Mouse (Mus musculus) heart, postnatal 0 days (tissue): ENCODE measurements around the gene Dennd4a. TPM values are rescaled to one million over a fixed set of nuclear protein-coding genes. Genes with fewer than 3 reads are reported as not detected.

ENCODE experiments used
- ATAC-seq: fragments of 200-750 bp; cut with Nextera tagmentation; 2 replicates; pipeline ENCODE4 v1.8.0; 2017; ENCODE audit warnings: low read depth, moderate number of reproducible peaks, moderate library complexity; ENCODE audit not compliant: insufficient read depth
- DNase-seq: peaks from one replicate; pipeline ENCODE4 v3.0.0-alpha.2; 2016; ENCODE audit warnings: low spot score
- H3K27ac ChIP-seq: fragments of 300-500 bp; sonication (generic); 2 replicates; pipeline ENCODE4 v1.5.1; 2014; ENCODE audit warnings: low read depth, mild to moderate bottlenecking
- H3K27me3 ChIP-seq: fragments of 300-500 bp; sonication (generic); 2 replicates; pipeline ENCODE4 v1.6.1; 2014; ENCODE audit warnings: low read length, mixed read lengths; ENCODE audit not compliant: control insufficient read depth, insufficient read depth
- H3K36me3 ChIP-seq: fragments of 300-500 bp; sonication (generic); replicated peaks from 2 replicates; pipeline ENCODE4 v1.6.1; 2014; ENCODE audit warnings: low read length, mixed read lengths; ENCODE audit not compliant: control insufficient read depth, insufficient read depth
- H3K4me1 ChIP-seq: fragments of 300-500 bp; sonication (generic); 2 replicates; pipeline ENCODE4 v1.6.1; 2014; ENCODE audit warnings: antibody characterized with exemption; ENCODE audit not compliant: control insufficient read depth, insufficient read depth
- H3K4me2 ChIP-seq: fragments of 300-500 bp; sonication (generic); 2 replicates; pipeline ENCODE4 v1.6.1; 2014; ENCODE audit warnings: low read depth, mild to moderate bottlenecking, low read length, moderate library complexity
- H3K4me3 ChIP-seq: fragments of 300-500 bp; sonication (generic); 2 replicates; pipeline ENCODE4 v1.5.1; 2014; ENCODE audit warnings: low read depth, low read length
- H3K9ac ChIP-seq: fragments of 300-500 bp; sonication (generic); replicated peaks from 2 replicates; pipeline ENCODE4 v1.6.1; 2014; ENCODE audit warnings: low read depth, low read length, mixed read lengths
- H3K9me3 ChIP-seq: fragments of 300-500 bp; sonication (generic); replicated peaks from 2 replicates; pipeline ENCODE4 v1.6.1; 2016; ENCODE audit warnings: low read length; ENCODE audit not compliant: control insufficient read depth
- CTCF ChIP-seq: IDR thresholded peaks from 2 replicates; pipeline ENCODE4 v1.5.1; 2016; ENCODE audit warnings: antibody characterized with exemption, control low read depth, low read depth
- EP300 ChIP-seq: IDR thresholded peaks from 2 replicates; pipeline ENCODE4 v1.6.1; 2016; ENCODE audit warnings: antibody characterized with exemption, low read depth
- WGBS: fragments of 180-500 bp; shearing (Covaris S2); extraction: QIAGEN DNeasy Blood & Tissue Kit; methylation state at CpG from one replicate; pipeline ENCODE4 v1.1.7; 2014; 5-methylcytosine and 5-hydroxymethylcytosine counted together
- polyA plus RNA-seq: library from polyadenylated mRNA; unstranded; fragments of >200 nt; fragmentation: Nextera tagmentation; extraction: Ambion mirVana; gene quantifications from 2 replicates; pipeline ENCODE4 v1.2.1, GENCODE M21; 2015
- total RNA-seq: library from RNA; depleted of rRNA; stranded (reverse); fragments of >200 nt; gene quantifications from 2 replicates; pipeline ENCODE4 v1.2.3, GENCODE M21; 2014; ENCODE audit warnings: low replicate concordance

Gene Dennd4a
- total and polyA plus RNA-seq, 2 experiments from 2014 or later = 3.1 to 7.0 TPM

DNA sequence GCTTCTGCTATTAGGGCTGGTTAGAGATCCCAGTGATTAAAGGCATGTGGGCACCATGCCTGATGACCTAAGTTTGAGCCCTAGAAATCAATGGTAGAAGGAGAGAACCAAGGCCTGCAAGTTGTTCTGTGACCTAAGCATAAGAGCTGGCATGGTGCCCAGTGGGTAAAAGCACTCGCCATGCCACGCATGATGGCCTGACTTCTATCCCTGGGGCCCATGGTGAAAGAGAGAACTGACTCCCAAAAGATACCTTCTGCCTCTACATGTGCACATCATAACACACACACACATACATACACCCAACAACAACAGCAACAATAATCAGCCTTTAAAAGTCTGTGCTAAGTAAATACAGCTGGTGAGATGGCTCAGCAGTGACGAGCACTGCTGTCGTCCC is 102.3 kb downstream of the Dennd4a start:
- Histone ChIP-seq H3K4me3 (no peak overlapping the region), H3K9me3 (no peaks in the 10 kb centered on the region), H3K4me2 (no peak overlapping the region), H3K9ac (no peak overlapping the region), H3K27ac (no peak overlapping the region), H3K4me1 (no peaks in the 10 kb centered on the region), H3K27me3 (no peaks in the 10 kb centered on the region), H3K36me3 (peaks cover 25% of the 10 kb centered on the region; the same call in 1 of the 2 replicates)
- TF ChIP-seq CTCF (no peak), EP300 (no peak)
- 89% methylated on average over 4 of the region's 4 CpGs for WGBS
- DNase-seq (no peak), ATAC-seq (no peak)

DNA sequence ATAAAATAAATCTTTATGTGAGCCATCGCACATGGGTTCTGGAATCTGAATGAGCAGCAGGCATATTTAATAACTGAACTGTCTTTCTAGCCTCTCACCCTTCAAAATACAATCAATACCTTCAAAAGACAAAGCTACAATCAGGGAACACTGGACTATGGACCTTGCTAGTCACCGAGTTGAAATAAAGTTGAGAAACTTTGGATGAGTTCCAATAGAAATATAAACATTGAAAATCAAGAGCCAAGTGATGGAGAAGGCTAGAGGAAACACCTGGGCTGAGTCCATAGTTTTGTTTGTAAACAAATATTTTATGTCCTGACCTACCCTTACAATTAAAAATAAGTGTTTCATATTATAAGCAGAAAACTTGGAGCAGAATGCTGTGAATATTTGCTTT is 102.8 kb downstream of the Dennd4a start:
- no peak overlapping the region for H3K9ac ChIP-seq
- no peaks in the 10 kb centered on the region for H3K4me1 ChIP-seq
- no peak overlapping the region for H3K27ac ChIP-seq
- H3K4me3 ChIP-seq = no peak overlapping the region
- peaks cover 25% of the 10 kb centered on the region; the same call in 1 of the 2 replicates for H3K36me3 ChIP-seq
- H3K4me2 ChIP-seq = no peak overlapping the region
- TF ChIP-seq EP300 (no peak), CTCF (no peak)
- WGBS = 72% methylated on average over 2 of the region's 2 CpGs
- ATAC-seq (no peak), DNase-seq (no peak)
- H3K27me3 ChIP-seq = no peaks in the 10 kb centered on the region
- no peaks in the 10 kb centered on the region for H3K9me3 ChIP-seq

DNA sequence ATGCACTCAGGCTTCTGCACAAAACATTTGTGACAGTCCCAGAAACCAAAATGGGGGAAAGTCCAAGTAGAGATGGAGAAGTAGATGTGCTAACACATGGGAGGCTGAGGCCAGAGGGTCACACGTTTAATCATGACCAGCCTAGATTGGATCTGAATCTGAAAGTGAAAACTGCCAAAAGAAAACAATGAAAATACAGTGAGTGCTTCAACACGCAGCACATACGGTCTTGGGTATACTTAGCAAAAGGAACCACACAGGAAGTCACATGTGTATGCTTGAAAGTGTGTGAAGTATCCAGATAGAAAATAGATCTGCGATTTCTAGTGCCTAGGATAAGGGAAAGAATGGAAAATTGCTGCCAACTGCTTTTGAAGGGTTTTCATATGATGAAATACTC is 103.5 kb downstream of the Dennd4a start:
- Histone ChIP-seq H3K4me1 (no peaks in the 10 kb centered on the region), H3K9ac (no peak overlapping the region), H3K27me3 (no peaks in the 10 kb centered on the region), H3K36me3 (peaks cover 25% of the 10 kb centered on the region; the same call in 1 of the 2 replicates), H3K27ac (0 out of 2 replicates have a peak overlapping the region, but pooled peaks have one; percentile 3), H3K4me3 (no peak overlapping the region), H3K9me3 (no peaks in the 10 kb centered on the region), H3K4me2 (no peak overlapping the region)
- ATAC-seq (no peak), DNase-seq (no peak)
- TF ChIP-seq EP300 = no peak
- no peak for TF ChIP-seq CTCF
- 52% methylated on average over 4 of the region's 4 CpGs for WGBS

DNA sequence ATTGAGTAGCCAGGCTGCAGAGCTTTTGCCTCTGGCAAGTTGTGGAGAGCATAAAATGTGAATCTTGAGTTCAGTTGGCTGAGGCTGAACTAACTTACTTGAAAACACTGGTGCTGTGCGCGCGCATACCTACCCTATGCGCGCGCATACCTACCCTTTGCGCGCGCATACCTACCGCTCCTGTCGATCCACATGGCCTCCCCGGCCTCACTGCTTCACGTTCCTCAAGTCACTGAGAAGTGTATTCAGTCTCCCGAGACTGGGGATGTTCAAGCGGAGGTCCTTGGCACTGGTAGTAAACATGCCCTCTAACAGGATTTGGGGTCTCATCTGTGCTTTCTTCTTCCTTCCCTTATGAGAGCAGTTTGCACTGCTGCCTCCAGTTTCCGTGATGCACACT is 107.4 kb downstream of the Dennd4a start:
- Histone ChIP-seq H3K4me3 (peak overlapping the region; percentile 41), H3K4me1 (no peaks in the 10 kb centered on the region), H3K27me3 (no peaks in the 10 kb centered on the region), H3K9me3 (no peaks in the 10 kb centered on the region), H3K36me3 (no peaks in the 10 kb centered on the region), H3K27ac (no peak overlapping the region), H3K9ac (peak overlapping the region; percentile 1; the same call in 1 of the 2 replicates), H3K4me2 (peak overlapping the region; percentile 54)
- ATAC-seq (no peak; the same call in 1 of the 2 replicates), DNase-seq (peak; percentile 41)
- WGBS = 42% methylated on average over 16 of the region's 16 CpGs
- TF ChIP-seq CTCF = no peak

DNA sequence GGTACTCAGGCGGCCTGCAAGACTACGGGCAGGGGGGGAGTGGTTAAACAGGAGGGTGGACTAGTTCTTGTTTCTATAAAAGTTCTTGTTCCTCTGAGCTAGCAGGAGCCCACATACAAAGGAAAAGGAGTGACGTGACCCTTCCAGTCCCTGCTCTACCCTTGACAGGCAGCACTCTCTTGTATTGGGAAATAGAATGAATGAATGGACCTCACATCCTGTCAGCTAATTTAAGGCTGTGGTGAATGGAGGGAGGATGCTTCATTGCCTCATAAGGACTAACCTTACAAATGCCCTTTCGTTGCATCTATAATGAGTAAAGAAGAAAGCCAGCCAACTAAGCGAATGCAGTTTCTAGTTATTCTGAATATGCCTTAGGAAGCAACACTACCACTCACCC is 114.6 kb downstream of the Dennd4a start:
- H3K9ac ChIP-seq = no peak overlapping the region
- no peaks in the 10 kb centered on the region for H3K36me3 ChIP-seq
- DNase-seq = no peak
- peak overlapping the region; percentile 85 for H3K27ac ChIP-seq
- peaks cover 30% of the 10 kb centered on the region for H3K4me1 ChIP-seq
- no peak overlapping the region for H3K4me3 ChIP-seq
- TF ChIP-seq CTCF = no peak
- no peak for TF ChIP-seq EP300
- no peaks in the 10 kb centered on the region for H3K27me3 ChIP-seq
- no peak overlapping the region for H3K4me2 ChIP-seq
- 68% methylated on average over 5 of the region's 5 CpGs for WGBS
- ATAC-seq = no peak
- H3K9me3 ChIP-seq = no peaks in the 10 kb centered on the region
